Mouse (Mus musculus) liver, postnatal 0 days (tissue): ENCODE data around the gene Olfr160.

ENCODE experiments used
- CTCF ChIP-seq: sonication (generic); IDR thresholded peaks from 2 replicates; pipeline ENCODE4 v1.5.1; 2016; ENCODE audit warnings: antibody characterized with exemption, low read depth
- EP300 ChIP-seq: IDR thresholded peaks from 2 replicates; pipeline ENCODE4 v1.6.1; 2016; ENCODE audit warnings: antibody characterized with exemption, low read depth, mild to moderate bottlenecking

DNA sequence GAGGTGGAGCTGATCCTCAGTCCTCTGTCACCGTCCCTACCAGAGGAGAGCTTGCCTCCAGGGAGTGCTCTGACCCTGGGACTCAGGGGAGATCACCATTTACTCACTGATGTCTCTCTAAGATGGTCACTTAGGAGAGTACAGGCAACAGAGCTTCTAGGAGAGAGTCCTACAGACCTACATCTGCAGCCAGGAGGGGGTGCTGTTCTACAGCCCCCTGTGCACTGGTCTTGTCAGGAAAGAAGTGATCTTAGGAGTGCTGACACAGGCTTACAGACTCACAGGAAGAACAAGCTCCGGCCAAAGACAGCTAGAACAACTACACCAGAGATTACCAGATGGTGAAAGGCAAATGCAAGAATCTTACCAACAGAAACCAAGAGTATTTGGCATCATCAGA is 46.5 kb upstream of the Olfr160 start:
- TF ChIP-seq CTCF (no peak), EP300 (no peak)
